Mouse (Mus musculus): ENCODE results near the gene Ripk3. TPM values are rescaled to one million over a fixed set of nuclear protein-coding genes. Genes with fewer than 3 reads are reported as not detected.
A peak's percentile ranks its signal among the peaks of the same experiment; 100 is the strongest.

The Ripk3 gene
- 2.9 and 3.6 TPM in 2 replicates for total RNA-seq (2021)
- long read RNA-seq, partial matches to known transcripts: 1 of 2 reads
- long read RNA-seq, other reads (novel, unspliced or antisense): 0 of 2 reads

GRCm38 (mm10) chr14:55788256-55789050 lies at the start of gene Ripk3:
Gene Ripk3, minus strand, starts transcription at chr14:55788865.
- DNase-seq: no peak

GRCm38 (mm10) chr14:55838312-55838711 lies 49.6 kb upstream of the Ripk3 start:
- DNase-seq: no peak

- DNase-seq: no peak
These were observed 46.3 kb upstream of the Ripk3 start for GRCm38 (mm10) chr14:55834808-55835533.

GRCm38 (mm10) chr14:55833126-55833525 lies 44.5 kb upstream of the Ripk3 start:
- DNase-seq: no peak

- DNase-seq: no peak
These were observed 41.7 kb upstream of the Ripk3 start for GRCm38 (mm10) chr14:55830331-55830730.

- no peak for DNase-seq
These were observed 41.2 kb upstream of the Ripk3 start for GRCm38 (mm10) chr14:55829854-55830253.

- DNase-seq: no peak
These were observed 40.1 kb upstream of the Ripk3 start for GRCm38 (mm10) chr14:55828716-55829263.

- no peak for DNase-seq
These were observed 38.1 kb upstream of the Ripk3 start for GRCm38 (mm10) chr14:55826551-55827340.

- no peak for DNase-seq
These were observed 37.5 kb upstream of the Ripk3 start for GRCm38 (mm10) chr14:55826142-55826541.

GRCm38 (mm10) chr14:55825216-55826051 lies 36.8 kb upstream of the Ripk3 start:
- DNase-seq: peak; percentile 16

GRCm38 (mm10) chr14:55824481-55825215 lies 36.0 kb upstream of the Ripk3 start:
- DNase-seq: peak; percentile 42

GRCm38 (mm10) chr14:55824001-55824480 lies 35.4 kb upstream of the Ripk3 start:
- DNase-seq: peak; percentile 30

GRCm38 (mm10) chr14:55822991-55823762 lies 34.5 kb upstream of the Ripk3 start, which contains the start of gene Nfatc4:
Gene Nfatc4, plus strand, starts transcription at chr14:55823144.
- DNase-seq: peak; percentile 72

GRCm38 (mm10) chr14:55822435-55822990 lies 33.8 kb upstream of the Ripk3 start:
- DNase-seq: peak; percentile 72

- DNase-seq: no peak
These were observed 31.9 kb upstream of the Ripk3 start for GRCm38 (mm10) chr14:55820576-55820975.

- DNase-seq: no peak
These were observed 31.3 kb upstream of the Ripk3 start for GRCm38 (mm10) chr14:55819845-55820405.

GRCm38 (mm10) chr14:55815310-55815751 lies 26.7 kb upstream of the Ripk3 start:
- peak; percentile 77 for DNase-seq

- peak; percentile 70 for DNase-seq
These were observed 26.2 kb upstream of the Ripk3 start for GRCm38 (mm10) chr14:55814885-55815284.

All from adrenal gland, postnatal 25 days (tissue).